Mouse (Mus musculus) cerebellum, adult 2 months (tissue): ENCODE data around the gene Pparg.

Experiments
- CTCF ChIP-seq: fragments of 200-500 bp; IDR thresholded peaks from 2 replicates; pipeline ENCODE4 v1.5.1; 2011; ENCODE audit warnings: low read depth, mild to moderate bottlenecking, control low read depth, low read length, moderate library complexity, borderline replicate concordance; ENCODE audit not compliant: insufficient read depth
- POLR2A ChIP-seq: fragments of 200-500 bp; IDR thresholded peaks from 2 replicates; pipeline ENCODE4 v1.6.1; 2011; ENCODE audit warnings: low read length, control low read depth, borderline replicate concordance; ENCODE audit not compliant: insufficient read depth

DNA sequence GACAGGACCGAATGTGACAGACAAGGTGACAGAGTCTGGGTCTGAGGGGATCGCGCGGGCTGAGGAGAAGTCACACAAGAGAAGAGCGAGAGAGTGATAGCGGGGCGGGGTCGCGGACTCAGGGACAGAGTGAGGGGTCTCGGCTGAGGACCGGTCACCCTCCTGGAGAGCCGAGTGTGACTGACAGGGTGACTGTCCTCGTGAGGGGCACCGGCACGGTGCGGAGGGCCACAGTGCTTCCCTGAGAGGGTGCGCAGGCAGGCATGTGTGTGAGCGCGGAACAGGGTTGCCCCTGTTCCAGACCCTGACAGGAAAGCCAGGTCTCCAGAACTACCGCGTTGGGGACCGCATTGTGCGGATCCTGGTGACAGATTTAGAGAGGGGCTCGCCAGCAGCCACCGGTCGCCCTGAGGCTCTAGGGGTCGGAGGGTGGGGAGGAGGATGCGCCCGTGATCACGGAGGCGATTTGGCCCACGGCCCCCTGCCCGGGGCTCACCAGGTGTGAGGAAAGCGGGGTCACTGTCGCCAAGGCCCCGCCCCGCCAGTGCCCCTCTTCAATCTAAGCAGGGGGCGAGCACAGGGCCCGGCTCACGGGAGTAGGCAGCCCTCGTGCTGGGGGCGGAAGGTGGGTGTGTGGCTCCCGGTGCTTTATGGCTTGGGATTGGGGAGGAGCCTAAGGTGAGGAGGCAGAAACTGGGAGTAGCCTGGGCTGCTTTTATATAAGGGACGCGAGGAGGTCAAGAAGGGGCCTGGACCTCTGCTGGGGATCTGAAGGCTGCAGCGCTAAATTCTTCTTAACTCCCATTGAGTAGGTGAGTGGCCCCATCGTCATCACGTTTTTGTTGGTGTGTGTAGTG lies 1.1 kb downstream of the Pparg start:
- no peak for TF ChIP-seq CTCF
- no peak for TF ChIP-seq POLR2A
